Mouse (Mus musculus): ENCODE results near the gene Det1. TPM values are rescaled to one million over a fixed set of nuclear protein-coding genes. Genes with fewer than 3 reads are reported as not detected.

Gene Det1
- total and polyA plus RNA-seq, 3 experiments: 15.8 to 16.8 TPM; not detected in 1

- H3K4me1 ChIP-seq (ENCODE audit: control insufficient read depth in 1 of 2, insufficient read depth in 2 of 2, low read length in 2 of 2): no peaks in the 10 kb centered on the region
- no peak overlapping the region for H3K9ac ChIP-seq (ENCODE audit: control insufficient read depth, low read depth, low read length, poor library complexity, severe bottlenecking)
- H3K27me3 ChIP-seq (ENCODE audit: control insufficient read depth in 1 of 2, insufficient read depth in 2 of 2, low read length in 2 of 2): peaks cover 0 to 2% of the 10 kb centered on the region in 2 experiments; a peak in 1 of 4 replicates
- H3K79me2 ChIP-seq (ENCODE audit: control insufficient read depth, insufficient read depth, low read length, poor library complexity): no peaks in the 10 kb centered on the region
- no peak overlapping the region for H3K27ac ChIP-seq (ENCODE audit: control insufficient read depth, low read depth, low read length)
- no peaks in the 10 kb centered on the region for H3K9me3 ChIP-seq (replicated peaks; ENCODE audit: insufficient read depth, low read length)
- TF ChIP-seq CHD1 (IDR thresholded peaks at IDR 0.05; ENCODE audit: low read depth, low read length): no peak
- TF ChIP-seq MAFK (IDR thresholded peaks at IDR 0.05; ENCODE audit: borderline replicate concordance, low read depth, low read length): no peak
- no peak for TF ChIP-seq USF2 (IDR thresholded peaks at IDR 0.05; ENCODE audit: borderline replicate concordance in 1 of 2, insufficient read depth in 1 of 2, low read depth in 1 of 2, low read length in 2 of 2)
- no peak for TF ChIP-seq E2F4 (IDR thresholded peaks at IDR 0.05; ENCODE audit: borderline replicate concordance, low read depth, low read length)
- TF ChIP-seq CTCF (IDR thresholded peaks at IDR 0.05 in 2 of 3, conservative IDR thresholded peaks at IDR 0.05 in 1 of 3; ENCODE audit: control insufficient read depth in 1 of 3, insufficient read depth in 1 of 3, low read depth in 2 of 3, low read length in 3 of 3, poor library complexity in 1 of 3, severe bottlenecking in 1 of 3): no peak
- no peak for TF ChIP-seq POLR2AphosphoS5 (IDR thresholded peaks at IDR 0.05; ENCODE audit: borderline replicate concordance, low read depth, low read length)
- no peak for TF ChIP-seq JUND (IDR thresholded peaks at IDR 0.05; ENCODE audit: low read depth, low read length)
- no peak for TF ChIP-seq TCF12 (IDR thresholded peaks at IDR 0.05; ENCODE audit: low read depth, low read length)
- TF ChIP-seq MXI1 (IDR thresholded peaks at IDR 0.05; ENCODE audit: low read depth, low read length): no peak
- TF ChIP-seq NRF1 (IDR thresholded peaks at IDR 0.05; ENCODE audit: insufficient read depth, low read depth, low read length, poor library complexity, severe bottlenecking): no peak
- H3K36me3 ChIP-seq (ENCODE audit: control insufficient read depth in 1 of 2, insufficient read depth in 2 of 2, low read length in 2 of 2): no peaks in the 10 kb centered on the region; a peak in 1 of 4 replicates
- DNase-seq (ENCODE audit: low read depth, low spot score): no peak
- H3K4me3 ChIP-seq (ENCODE audit: control insufficient read depth in 1 of 2, insufficient read depth in 1 of 2, low read depth in 2 of 2, low read length in 2 of 2): no peak overlapping the region
Observed at GRCm38 (mm10) chr7:78872831-78873230, 25.8 kb upstream of the Det1 start.

- no peaks in the 10 kb centered on the region for H3K9me3 ChIP-seq (replicated peaks; ENCODE audit: insufficient read depth, low read length)
- no peak for DNase-seq (ENCODE audit: low read depth, low spot score)
- no peak for TF ChIP-seq ELF1 (IDR thresholded peaks at IDR 0.05; ENCODE audit: low read depth, low read length)
- no peaks in the 10 kb centered on the region for H3K79me2 ChIP-seq (ENCODE audit: control insufficient read depth, insufficient read depth, low read length, poor library complexity)
- H3K9ac ChIP-seq (ENCODE audit: control insufficient read depth, low read depth, low read length, poor library complexity, severe bottlenecking): no peak overlapping the region
- H3K4me3 ChIP-seq (ENCODE audit: control insufficient read depth in 1 of 2, insufficient read depth in 1 of 2, low read depth in 2 of 2, low read length in 2 of 2): no peak overlapping the region
- H3K27me3 ChIP-seq (ENCODE audit: control insufficient read depth in 1 of 2, insufficient read depth in 2 of 2, low read length in 2 of 2): peaks cover 0 to 2% of the 10 kb centered on the region in 2 experiments; a peak in 1 of 4 replicates
- no peaks in the 10 kb centered on the region for H3K4me1 ChIP-seq (ENCODE audit: control insufficient read depth in 1 of 2, insufficient read depth in 2 of 2, low read length in 2 of 2)
- H3K36me3 ChIP-seq (ENCODE audit: control insufficient read depth in 1 of 2, insufficient read depth in 2 of 2, low read length in 2 of 2): no peaks in the 10 kb centered on the region; a peak in 1 of 4 replicates
- H3K27ac ChIP-seq (ENCODE audit: control insufficient read depth, low read depth, low read length): no peak overlapping the region
Observed at GRCm38 (mm10) chr7:78872366-78872765, 25.3 kb upstream of the Det1 start.

- no peak for DNase-seq (ENCODE audit: low read depth, low spot score)
Observed at GRCm38 (mm10) chr7:78868731-78869130, 21.7 kb upstream of the Det1 start.

More at GRCm38 (mm10) chr7:78868731-78869130, 21.7 kb upstream of the Det1 start:
- no peak overlapping the region for H3K4me3 ChIP-seq (ENCODE audit: control insufficient read depth in 1 of 2, insufficient read depth in 1 of 2, low read depth in 2 of 2, low read length in 2 of 2)
- peaks cover 0 to 15% of the 10 kb centered on the region in 2 experiments; a peak in 2 of 4 replicates for H3K4me1 ChIP-seq (ENCODE audit: control insufficient read depth in 1 of 2, insufficient read depth in 2 of 2, low read length in 2 of 2)
- H3K27me3 ChIP-seq (ENCODE audit: control insufficient read depth in 1 of 2, insufficient read depth in 2 of 2, low read length in 2 of 2): no peaks in the 10 kb centered on the region
- H3K9ac ChIP-seq (ENCODE audit: control insufficient read depth, low read depth, low read length, poor library complexity, severe bottlenecking): no peak overlapping the region
- H3K36me3 ChIP-seq (ENCODE audit: control insufficient read depth in 1 of 2, insufficient read depth in 2 of 2, low read length in 2 of 2): peaks cover 0 to 5% of the 10 kb centered on the region in 2 experiments; a peak in 2 of 4 replicates
- H3K27ac ChIP-seq (ENCODE audit: control insufficient read depth, low read depth, low read length): no peak overlapping the region
- TF ChIP-seq USF1 (IDR thresholded peaks at IDR 0.05; ENCODE audit: low read depth, low read length): no peak
- no peak for TF ChIP-seq CHD1 (IDR thresholded peaks at IDR 0.05; ENCODE audit: low read depth, low read length)
- no peak for TF ChIP-seq POLR2A (IDR thresholded peaks at IDR 0.05; ENCODE audit: control insufficient read depth in 1 of 2, insufficient read depth in 1 of 2, low read depth in 1 of 2, low read length in 2 of 2, poor library complexity in 1 of 2)
- TF ChIP-seq MYB (IDR thresholded peaks at IDR 0.05; ENCODE audit: low read depth, low read length): no peak
- TF ChIP-seq UBTF (IDR thresholded peaks at IDR 0.05; ENCODE audit: borderline replicate concordance, insufficient read depth, low read depth, low read length): no peak
- TF ChIP-seq BHLHE40 (IDR thresholded peaks at IDR 0.05; ENCODE audit: borderline replicate concordance, low read depth, low read length): no peak
- TF ChIP-seq GATA1 (IDR thresholded peaks at IDR 0.05; ENCODE audit: low read depth, low read length): no peak
- no peak for TF ChIP-seq POLR2AphosphoS5 (IDR thresholded peaks at IDR 0.05; ENCODE audit: borderline replicate concordance, low read depth, low read length)
- TF ChIP-seq ELF1 (IDR thresholded peaks at IDR 0.05; ENCODE audit: low read depth, low read length): no peak
- no peaks in the 10 kb centered on the region for H3K79me2 ChIP-seq (ENCODE audit: control insufficient read depth, insufficient read depth, low read length, poor library complexity)
- H3K9me3 ChIP-seq (replicated peaks; ENCODE audit: insufficient read depth, low read length): no peaks in the 10 kb centered on the region

Measured in MEL (cell line).